Mouse (Mus musculus) cerebellum, adult 11-12 months (tissue): ENCODE results near the gene Trmt1.
A peak's percentile ranks its signal among the peaks of the same experiment; 100 is the strongest.
"Not testable (repeated sequence)": the region's sequence is repeated elsewhere in the genome, so short reads cannot be mapped to it uniquely, and the experiment has no call there.

Experiments
- DNase-seq: peaks from one replicate; pipeline ENCODE4 v3.0.0; 2022

Trmt1 gene

GRCm38 (mm10) chr8:84659936-84660818, 25.9 kb upstream of the Trmt1 start:
- no peak for DNase-seq

- no peak for DNase-seq
Observed at GRCm38 (mm10) chr8:84660819-84661457, 25.2 kb upstream of the Trmt1 start.

GRCm38 (mm10) chr8:84661458-84661871, 24.6 kb upstream of the Trmt1 start:
- DNase-seq = peak; percentile 79

GRCm38 (mm10) chr8:84661961-84662571, 24.0 kb upstream of the Trmt1 start:
- DNase-seq = no peak

GRCm38 (mm10) chr8:84662581-84663065, 23.5 kb upstream of the Trmt1 start, which contains the start of gene Ier2:
Ier2 (minus strand) TSS chr8:84662852.
- peak; percentile 95 for DNase-seq

GRCm38 (mm10) chr8:84663483-84664327, 22.4 kb upstream of the Trmt1 start:
- DNase-seq = peak; percentile 98

GRCm38 (mm10) chr8:84664566-84665384, 21.3 kb upstream of the Trmt1 start:
- peak; percentile 89 for DNase-seq

GRCm38 (mm10) chr8:84665385-84665893, 20.7 kb upstream of the Trmt1 start:
- DNase-seq = no peak

GRCm38 (mm10) chr8:84668081-84668480, 18.0 kb upstream of the Trmt1 start:
- no peak for DNase-seq

- DNase-seq = no peak
Observed at GRCm38 (mm10) chr8:84668731-84669485, 17.2 kb upstream of the Trmt1 start.

GRCm38 (mm10) chr8:84670295-84671006, 15.7 kb upstream of the Trmt1 start:
- not testable (repeated sequence) for DNase-seq

GRCm38 (mm10) chr8:84677305-84677704, 8.8 kb upstream of the Trmt1 start:
- no peak for DNase-seq

- no peak for DNase-seq
Observed at GRCm38 (mm10) chr8:84681476-84681875, 4.6 kb upstream of the Trmt1 start.

- DNase-seq = no peak
Observed at GRCm38 (mm10) chr8:84682257-84682656, 3.9 kb upstream of the Trmt1 start.

- DNase-seq = no peak
Observed at GRCm38 (mm10) chr8:84684537-84684936, 1.6 kb upstream of the Trmt1 start.

- DNase-seq = peak; percentile 61
Observed at GRCm38 (mm10) chr8:84687003-84687704, 1.0 kb downstream of the Trmt1 start.

GRCm38 (mm10) chr8:84687705-84688100, 1.6 kb downstream of the Trmt1 start, which contains the start of gene Nacc1:
Nacc1 (minus strand) TSS chr8:84687862.
- DNase-seq = peak; percentile 86

- peak; percentile 88 for DNase-seq
Observed at GRCm38 (mm10) chr8:84689091-84689915, 3.2 kb downstream of the Trmt1 start.
